Mouse (Mus musculus): Measurements from ENCODE around the gene Gramd2. TPM values are rescaled to one million over a fixed set of nuclear protein-coding genes. Genes with fewer than 3 reads are reported as not detected.
A peak's percentile ranks its signal among the peaks of the same experiment; 100 is the strongest.

The Gramd2 gene
- polyA plus RNA-seq, 1 experiment from 2014 or later: 0.66 TPM

DNA sequence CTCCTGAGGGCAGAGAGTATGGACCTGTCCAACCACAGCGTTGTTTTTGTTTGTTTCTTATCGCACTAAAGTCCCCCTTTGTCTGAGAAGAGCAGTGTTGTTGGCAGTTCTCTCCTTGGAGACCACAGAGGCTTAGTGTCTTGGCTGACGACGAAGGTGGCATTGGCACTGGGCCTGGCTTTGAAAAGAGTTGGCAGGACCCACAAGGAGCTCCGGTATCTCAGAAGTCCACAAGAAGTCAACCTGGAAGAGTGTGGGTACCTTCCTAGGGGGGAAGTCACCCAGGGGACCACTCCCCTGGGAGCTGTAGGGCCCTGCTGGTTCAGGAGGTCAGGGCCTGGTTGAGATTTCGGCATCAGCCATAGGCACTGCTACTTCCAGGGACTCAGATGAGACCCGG lies 21.1 kb downstream of the Gramd2 start:
- no peak overlapping the region for H3K4me2 ChIP-seq (replicated peaks; ENCODE audit: low read depth, low read length)
- no peaks in the 10 kb centered on the region for H3K9me3 ChIP-seq (ENCODE audit: control insufficient read depth, low read length)
- H3K27ac ChIP-seq (ENCODE audit: low read depth, low read length): no peak overlapping the region
- no peaks in the 10 kb centered on the region for H3K4me1 ChIP-seq (ENCODE audit: control insufficient read depth, insufficient read depth, low read length)
- H3K36me3 ChIP-seq (ENCODE audit: control insufficient read depth, insufficient read depth, low read length): no peaks in the 10 kb centered on the region
- H3K9ac ChIP-seq (ENCODE audit: low read depth, low read length): no peak overlapping the region
- no peak overlapping the region for H3K4me3 ChIP-seq (ENCODE audit: low read length)
- no peak for ATAC-seq (ENCODE audit: low FRiP score, low TSS enrichment)
- no peaks in the 10 kb centered on the region for H3K27me3 ChIP-seq (ENCODE audit: control insufficient read depth, insufficient read depth, low read length)
- 85% methylated on average over 7 of the region's 7 CpGs for WGBS

DNA sequence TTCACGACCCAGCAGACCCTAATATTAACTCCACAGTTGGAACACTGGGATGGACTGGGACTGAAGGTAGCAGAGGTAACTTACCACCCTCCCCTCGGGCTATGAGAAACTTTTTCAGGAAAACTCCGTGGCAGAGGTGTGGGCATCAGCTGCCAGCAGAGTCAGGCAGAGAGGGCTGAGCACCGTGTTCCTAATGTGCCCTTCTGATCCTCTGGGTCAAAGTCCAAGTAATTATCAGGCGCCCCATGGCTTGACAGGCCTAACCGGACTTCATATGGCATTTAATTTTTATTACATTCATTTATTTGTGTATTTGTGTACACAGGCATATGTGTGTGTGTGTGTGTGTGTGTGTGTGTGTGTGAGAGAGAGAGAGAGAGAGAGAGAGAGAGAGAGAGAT lies 23.2 kb downstream of the Gramd2 start:
- Histone ChIP-seq H3K4me3 (ENCODE audit: low read length) (no peak overlapping the region), H3K4me2 (replicated peaks; ENCODE audit: low read depth, low read length) (no peak overlapping the region), H3K9ac (ENCODE audit: low read depth, low read length) (no peak overlapping the region), H3K27ac (ENCODE audit: low read depth, low read length) (no peak overlapping the region), H3K4me1 (ENCODE audit: control insufficient read depth, insufficient read depth, low read length) (no peaks in the 10 kb centered on the region), H3K36me3 (ENCODE audit: control insufficient read depth, insufficient read depth, low read length) (no peaks in the 10 kb centered on the region), H3K9me3 (ENCODE audit: control insufficient read depth, low read length) (no peaks in the 10 kb centered on the region), H3K27me3 (ENCODE audit: control insufficient read depth, insufficient read depth, low read length) (no peaks in the 10 kb centered on the region)
- WGBS: 67% methylated on average over 6 of the region's 6 CpGs
- ATAC-seq (ENCODE audit: low FRiP score, low TSS enrichment): no peak

DNA sequence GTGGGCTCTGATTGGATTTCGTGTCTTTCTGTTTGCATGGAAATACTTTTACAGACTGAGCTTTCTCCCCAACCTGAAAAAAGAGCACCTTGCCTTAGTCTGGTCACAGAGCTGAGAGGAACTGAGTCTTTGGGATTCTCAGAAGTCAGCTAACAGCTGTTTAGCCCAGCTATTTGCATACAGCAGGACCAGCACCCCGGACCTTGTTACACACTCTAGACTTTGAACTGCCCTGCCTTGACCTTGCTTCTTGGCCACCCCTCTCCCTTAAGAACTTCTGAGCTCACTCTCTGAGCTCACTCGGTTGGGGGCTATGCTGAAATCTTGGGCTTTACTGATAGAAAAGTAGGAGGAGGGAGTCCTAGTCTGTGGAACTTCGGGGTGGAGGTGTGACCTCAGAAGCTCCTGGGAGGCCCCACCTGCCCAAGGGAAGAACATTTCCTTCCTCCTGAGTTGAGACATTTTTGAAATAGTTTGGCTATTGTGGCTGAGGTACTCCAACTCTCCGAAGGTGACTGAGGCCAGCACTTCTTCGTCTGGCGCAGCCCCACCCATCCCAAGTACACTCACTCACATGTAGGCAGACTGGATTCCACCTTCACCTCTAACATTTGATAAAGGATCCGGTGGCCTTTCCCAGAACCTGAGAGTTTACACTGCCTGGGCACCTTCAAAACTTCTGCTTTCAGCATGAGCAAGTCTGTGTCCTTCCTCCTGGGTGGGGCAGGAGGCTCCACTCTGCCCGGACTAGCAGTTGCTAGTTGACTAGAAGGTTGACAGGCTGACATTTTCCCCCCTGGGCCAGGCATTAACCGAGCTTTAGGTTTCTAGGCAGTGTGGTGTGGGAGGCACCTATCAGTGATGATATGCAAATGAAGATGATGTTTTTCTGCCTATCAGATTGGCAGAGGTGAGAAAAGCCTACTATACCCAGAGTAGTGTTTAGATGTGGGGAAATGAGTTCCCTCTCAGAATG lies 27.2 kb downstream of the Gramd2 start:
- no peak overlapping the region for H3K27ac ChIP-seq (ENCODE audit: low read depth, low read length)
- H3K4me2 ChIP-seq (replicated peaks; ENCODE audit: low read depth, low read length): no peak overlapping the region
- H3K27me3 ChIP-seq (ENCODE audit: control insufficient read depth, insufficient read depth, low read length): no peaks in the 10 kb centered on the region
- H3K9me3 ChIP-seq (ENCODE audit: control insufficient read depth, low read length): no peaks in the 10 kb centered on the region
- H3K9ac ChIP-seq (ENCODE audit: low read depth, low read length): no peak overlapping the region
- ATAC-seq (ENCODE audit: low FRiP score, low TSS enrichment): no peak
- H3K4me3 ChIP-seq (ENCODE audit: low read length): no peak overlapping the region
- no peaks in the 10 kb centered on the region for H3K36me3 ChIP-seq (ENCODE audit: control insufficient read depth, insufficient read depth, low read length)
- H3K4me1 ChIP-seq (ENCODE audit: control insufficient read depth, insufficient read depth, low read length): 0 out of 2 replicates have a peak, but pooled peaks cover 3% of the 10 kb centered on the region
- 57% methylated on average over 10 of the region's 10 CpGs for WGBS

DNA sequence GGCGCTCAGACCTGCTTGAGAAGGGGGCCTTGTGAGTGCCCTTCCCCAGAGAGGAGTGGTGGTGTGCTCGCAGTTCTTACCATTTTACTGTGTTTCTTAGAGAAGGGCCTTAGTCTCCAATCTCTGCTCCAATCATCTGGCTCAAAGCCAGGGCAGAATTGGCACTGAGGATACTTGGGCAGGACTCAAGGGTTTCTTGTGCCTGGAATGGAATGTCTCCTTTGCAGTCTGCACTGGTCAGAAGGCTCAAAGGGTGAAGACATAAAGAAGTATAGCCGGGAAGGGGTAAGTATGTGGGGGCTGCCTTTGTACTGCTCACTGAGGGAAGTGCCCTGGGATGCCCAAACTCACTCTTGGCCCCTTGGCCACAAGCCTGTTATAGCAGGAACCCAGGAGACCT lies 29.3 kb downstream of the Gramd2 start:
- H3K9me3 ChIP-seq (ENCODE audit: control insufficient read depth, low read length): no peaks in the 10 kb centered on the region
- no peak overlapping the region for H3K4me3 ChIP-seq (ENCODE audit: low read length)
- H3K27ac ChIP-seq (ENCODE audit: low read depth, low read length): no peak overlapping the region
- H3K4me2 ChIP-seq (replicated peaks; ENCODE audit: low read depth, low read length): no peak overlapping the region
- 0 out of 2 replicates have a peak, but pooled peaks cover 3% of the 10 kb centered on the region for H3K4me1 ChIP-seq (ENCODE audit: control insufficient read depth, insufficient read depth, low read length)
- WGBS: 72% methylated on average over 3 of the region's 3 CpGs
- H3K9ac ChIP-seq (ENCODE audit: low read depth, low read length): no peak overlapping the region
- H3K27me3 ChIP-seq (ENCODE audit: control insufficient read depth, insufficient read depth, low read length): no peaks in the 10 kb centered on the region
- H3K36me3 ChIP-seq (ENCODE audit: control insufficient read depth, insufficient read depth, low read length): no peaks in the 10 kb centered on the region
- ATAC-seq (ENCODE audit: low FRiP score, low TSS enrichment): no peak

DNA sequence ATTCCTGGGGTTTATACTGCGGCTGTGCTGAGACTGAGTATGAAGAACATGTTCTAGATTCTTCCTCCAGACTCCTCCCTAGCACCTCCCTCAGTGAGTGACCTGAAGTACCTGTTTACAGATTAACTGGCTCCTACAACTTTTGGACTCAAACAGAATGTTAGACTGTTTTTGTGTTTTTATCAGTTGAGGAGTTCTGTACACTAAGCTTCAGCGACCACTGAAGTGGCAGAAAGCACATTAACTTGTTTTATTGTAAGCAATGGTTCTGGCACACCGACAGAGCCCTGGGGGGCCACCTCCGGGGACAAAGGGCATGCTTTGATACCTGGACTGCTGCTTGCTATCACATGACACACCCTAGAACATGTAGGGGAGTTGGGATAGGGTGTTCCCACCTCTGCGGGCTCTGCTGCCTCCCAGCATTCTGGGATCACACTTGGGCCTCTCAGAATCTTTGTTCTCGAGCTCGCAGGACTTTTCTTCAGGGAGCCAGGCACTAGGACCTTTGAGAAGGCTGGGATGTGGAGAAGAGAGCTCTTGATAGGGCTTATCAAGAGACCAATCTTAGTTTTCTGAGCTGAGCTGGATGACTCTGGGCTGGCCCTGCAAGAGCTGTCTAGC lies 36.4 kb downstream of the Gramd2 start:
- WGBS: 57% methylated on average over 7 of the region's 7 CpGs
- Histone ChIP-seq H3K27ac (ENCODE audit: low read depth, low read length) (no peak overlapping the region), H3K4me1 (ENCODE audit: control insufficient read depth, insufficient read depth, low read length) (no peaks in the 10 kb centered on the region), H3K27me3 (ENCODE audit: control insufficient read depth, insufficient read depth, low read length) (no peaks in the 10 kb centered on the region), H3K9me3 (ENCODE audit: control insufficient read depth, low read length) (no peaks in the 10 kb centered on the region), H3K4me3 (ENCODE audit: low read length) (no peak overlapping the region), H3K36me3 (ENCODE audit: control insufficient read depth, insufficient read depth, low read length) (no peaks in the 10 kb centered on the region), H3K4me2 (replicated peaks; ENCODE audit: low read depth, low read length) (no peak overlapping the region), H3K9ac (ENCODE audit: low read depth, low read length) (no peak overlapping the region)
- ATAC-seq (ENCODE audit: low FRiP score, low TSS enrichment): no peak

DNA sequence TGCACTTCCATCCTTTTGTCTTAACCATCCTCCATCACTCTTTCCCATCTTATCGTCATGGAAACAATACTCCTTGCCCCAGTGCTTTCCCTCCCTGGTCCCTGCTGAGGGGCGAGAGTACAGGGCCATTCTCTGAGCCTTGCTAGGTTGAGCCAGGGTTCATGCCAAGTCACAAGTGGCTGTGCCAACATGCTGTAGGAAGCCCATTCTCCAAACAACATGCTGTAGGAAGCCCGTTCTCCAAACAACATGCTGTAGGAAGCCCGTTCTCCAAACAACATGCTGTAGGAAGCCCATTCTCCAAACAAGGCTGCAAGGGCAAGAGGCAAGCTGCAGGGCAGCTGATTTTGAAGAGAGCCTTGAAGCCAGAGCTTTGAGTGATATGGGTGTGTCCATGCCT lies 38.3 kb downstream of the Gramd2 start:
- Histone ChIP-seq H3K9ac (ENCODE audit: low read depth, low read length) (no peak overlapping the region), H3K27ac (ENCODE audit: low read depth, low read length) (no peak overlapping the region), H3K9me3 (ENCODE audit: control insufficient read depth, low read length) (no peaks in the 10 kb centered on the region), H3K36me3 (ENCODE audit: control insufficient read depth, insufficient read depth, low read length) (no peaks in the 10 kb centered on the region), H3K4me2 (replicated peaks; ENCODE audit: low read depth, low read length) (no peak overlapping the region), H3K4me3 (ENCODE audit: low read length) (no peak overlapping the region), H3K4me1 (ENCODE audit: control insufficient read depth, insufficient read depth, low read length) (peaks cover under 1% of the 10 kb centered on the region; the same call in 1 of the 2 replicates), H3K27me3 (ENCODE audit: control insufficient read depth, insufficient read depth, low read length) (no peaks in the 10 kb centered on the region)
- no peak for ATAC-seq (ENCODE audit: low FRiP score, low TSS enrichment)
- 90% methylated on average over 4 of the region's 4 CpGs for WGBS

DNA sequence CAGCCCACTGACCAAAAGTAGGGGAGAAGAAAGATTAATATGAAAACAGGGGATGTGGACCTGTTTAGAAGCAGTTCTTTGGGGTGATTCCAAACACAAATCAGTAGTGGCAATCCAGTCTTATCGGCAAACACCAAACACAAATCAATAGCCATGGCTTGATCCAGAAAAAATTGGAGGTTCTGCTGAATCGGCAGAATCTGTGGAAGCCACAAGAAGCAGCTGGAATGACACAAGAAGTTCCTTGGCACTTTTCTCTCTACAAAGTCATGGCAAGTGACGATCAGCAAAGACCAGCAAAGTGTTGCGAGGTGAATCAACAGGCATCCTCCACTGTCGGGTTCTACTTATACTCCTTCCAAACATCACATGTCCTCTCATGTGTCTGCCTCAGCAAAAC lies 41.2 kb downstream of the Gramd2 start:
- Histone ChIP-seq H3K4me2 (replicated peaks; ENCODE audit: low read depth, low read length) (no peak overlapping the region), H3K27me3 (ENCODE audit: control insufficient read depth, insufficient read depth, low read length) (no peaks in the 10 kb centered on the region), H3K9me3 (ENCODE audit: control insufficient read depth, low read length) (no peaks in the 10 kb centered on the region), H3K4me1 (ENCODE audit: control insufficient read depth, insufficient read depth, low read length) (peaks cover 12% of the 10 kb centered on the region), H3K4me3 (ENCODE audit: low read length) (no peak overlapping the region), H3K27ac (ENCODE audit: low read depth, low read length) (no peak overlapping the region), H3K36me3 (ENCODE audit: control insufficient read depth, insufficient read depth, low read length) (no peaks in the 10 kb centered on the region), H3K9ac (ENCODE audit: low read depth, low read length) (no peak overlapping the region)
- WGBS: 85% methylated on average over 5 of the region's 5 CpGs
- no peak for ATAC-seq (ENCODE audit: low FRiP score, low TSS enrichment)

DNA sequence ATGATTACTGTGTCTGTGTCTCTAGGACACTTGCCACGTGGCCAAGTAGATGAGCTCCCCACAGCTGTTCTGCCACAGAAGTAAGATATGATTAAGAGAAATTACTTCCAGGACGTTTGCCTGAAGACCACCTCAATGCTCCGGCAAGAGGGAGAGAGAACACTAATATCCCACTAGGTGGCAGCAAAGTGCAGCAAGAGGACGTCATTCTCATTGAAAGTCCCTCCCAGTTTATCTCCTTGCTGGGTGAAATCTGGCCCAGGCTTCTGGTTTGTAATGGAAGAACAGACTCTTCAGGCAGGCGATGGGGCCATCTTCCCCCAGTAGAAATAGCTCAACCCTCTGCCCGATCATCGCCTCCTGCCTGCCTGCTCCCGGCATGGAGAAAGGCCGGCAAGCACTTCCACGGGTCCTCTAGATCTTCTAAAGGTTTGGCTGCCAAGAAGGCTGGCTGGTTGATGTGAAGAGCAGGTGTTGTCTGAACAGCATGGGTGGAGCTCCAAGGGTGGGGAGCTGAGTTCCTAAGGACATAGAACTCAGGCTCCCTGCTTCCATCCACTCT lies 43.2 kb downstream of the Gramd2 start:
- 17% methylated on average over 10 of the region's 10 CpGs for WGBS
- no peaks in the 10 kb centered on the region for H3K9me3 ChIP-seq (ENCODE audit: control insufficient read depth, low read length)
- peak overlapping the region; percentile 9; the same call in 1 of the 2 replicates for H3K4me3 ChIP-seq (ENCODE audit: low read length)
- peak overlapping the region; percentile 87 for H3K27ac ChIP-seq (ENCODE audit: low read depth, low read length)
- no peaks in the 10 kb centered on the region for H3K36me3 ChIP-seq (ENCODE audit: control insufficient read depth, insufficient read depth, low read length)
- peaks cover 15% of the 10 kb centered on the region for H3K4me1 ChIP-seq (ENCODE audit: control insufficient read depth, insufficient read depth, low read length)
- ATAC-seq (ENCODE audit: low FRiP score, low TSS enrichment): peak; percentile 58
- no peaks in the 10 kb centered on the region for H3K27me3 ChIP-seq (ENCODE audit: control insufficient read depth, insufficient read depth, low read length)
- H3K4me2 ChIP-seq (replicated peaks; ENCODE audit: low read depth, low read length): peak overlapping the region; percentile 35
- peak overlapping the region; percentile 28; the same call in 1 of the 2 replicates for H3K9ac ChIP-seq (ENCODE audit: low read depth, low read length)

Measured in kidney, embryonic 14.5 days (tissue).